Mouse (Mus musculus) right cerebral cortex, postnatal 25 days (tissue): ENCODE data around the gene Pkn3.
A peak's percentile ranks its signal among the peaks of the same experiment; 100 is the strongest.
"Not testable (repeated sequence)": the region's sequence is repeated elsewhere in the genome, so short reads cannot be mapped to it uniquely, and the experiment has no call there.

Experiments
- DNase-seq: peaks from one replicate; pipeline ENCODE4 v3.0.0; 2022

Pkn3 gene

GRCm38 (mm10) chr2:30077502-30078348 is at the start of gene Pkn3:
Gene Pkn3 (plus strand): TSS chr2:30077684.
- peak; percentile 70 for DNase-seq

GRCm38 (mm10) chr2:30032244-30032846 is 45.1 kb upstream of the Pkn3 start:
- peak; percentile 38 for DNase-seq

- no peak for DNase-seq
Measured at GRCm38 (mm10) chr2:30032957-30033356, 44.5 kb upstream of the Pkn3 start.

GRCm38 (mm10) chr2:30037762-30038161 is 39.7 kb upstream of the Pkn3 start:
- DNase-seq: no peak

DNA sequence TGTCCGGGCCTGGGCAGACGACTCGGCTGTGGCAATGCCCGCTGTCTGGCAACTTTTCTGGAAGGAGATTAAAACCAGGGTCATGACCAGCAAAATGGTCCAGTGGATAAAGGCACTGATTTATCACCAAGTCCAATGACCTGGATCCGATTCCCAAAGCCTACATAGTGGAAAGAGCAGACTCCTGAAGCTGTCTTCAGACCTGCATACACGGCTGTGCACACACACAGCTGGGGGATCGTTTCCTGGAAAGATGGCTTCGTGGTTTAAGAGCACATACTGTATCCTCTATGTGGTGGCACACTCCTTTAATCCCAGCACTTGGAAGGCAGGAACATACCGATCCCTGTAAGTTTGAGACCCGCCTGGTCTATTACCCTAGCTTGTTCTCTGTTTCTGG is 39.1 kb upstream of the Pkn3 start:
- no peak for DNase-seq

GRCm38 (mm10) chr2:30039687-30040086 is 37.8 kb upstream of the Pkn3 start:
- no peak for DNase-seq

DNA sequence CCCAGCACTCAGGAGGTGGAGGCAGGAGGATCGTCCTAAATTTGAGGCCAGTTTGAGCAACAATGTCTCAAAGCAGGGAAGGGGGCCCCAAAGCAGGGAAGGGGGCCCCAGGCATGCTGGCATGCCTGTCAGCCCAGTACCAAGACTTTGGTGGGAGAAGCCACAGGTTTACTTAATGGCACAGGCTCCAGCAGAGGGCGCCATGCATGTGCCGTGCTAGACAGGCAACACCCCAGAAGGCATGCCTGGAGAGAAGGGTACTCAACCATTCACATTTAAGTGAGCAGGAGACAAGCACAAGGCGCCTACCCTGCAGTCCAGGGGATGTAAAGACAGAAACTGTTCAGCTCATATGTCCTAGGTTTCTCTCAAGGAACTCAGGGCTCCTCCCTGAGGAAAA is 35.0 kb upstream of the Pkn3 start:
- peak; percentile 55 for DNase-seq

GRCm38 (mm10) chr2:30044550-30044949 is 32.9 kb upstream of the Pkn3 start:
- no peak for DNase-seq

GRCm38 (mm10) chr2:30047127-30047526 is 30.4 kb upstream of the Pkn3 start:
- no peak for DNase-seq

DNA sequence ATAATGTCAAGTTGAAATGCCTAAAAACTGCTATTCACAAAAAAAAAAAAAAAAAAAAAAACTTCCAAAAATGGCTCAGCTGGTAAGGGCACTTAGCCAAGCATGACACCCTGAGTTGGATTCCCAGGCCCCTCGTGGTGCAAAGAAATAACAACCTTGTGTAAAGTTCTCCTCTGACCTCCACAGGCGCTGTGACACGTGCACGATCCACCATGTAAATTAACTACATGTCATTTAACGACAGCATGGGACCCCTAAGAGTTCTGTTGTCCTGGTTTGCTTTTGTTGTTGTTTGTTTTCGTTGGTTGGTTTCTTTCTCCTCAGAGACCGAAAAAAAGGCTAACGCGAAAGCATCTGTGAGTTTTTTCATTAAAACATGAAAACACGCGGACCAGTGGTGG is 29.4 kb upstream of the Pkn3 start:
- no peak for DNase-seq

- DNase-seq: peak; percentile 97
Measured at GRCm38 (mm10) chr2:30048699-30049388, 28.6 kb upstream of the Pkn3 start, which contains the start of gene Wdr34. Gene Wdr34 (minus strand): TSS chr2:30048881.

DNA sequence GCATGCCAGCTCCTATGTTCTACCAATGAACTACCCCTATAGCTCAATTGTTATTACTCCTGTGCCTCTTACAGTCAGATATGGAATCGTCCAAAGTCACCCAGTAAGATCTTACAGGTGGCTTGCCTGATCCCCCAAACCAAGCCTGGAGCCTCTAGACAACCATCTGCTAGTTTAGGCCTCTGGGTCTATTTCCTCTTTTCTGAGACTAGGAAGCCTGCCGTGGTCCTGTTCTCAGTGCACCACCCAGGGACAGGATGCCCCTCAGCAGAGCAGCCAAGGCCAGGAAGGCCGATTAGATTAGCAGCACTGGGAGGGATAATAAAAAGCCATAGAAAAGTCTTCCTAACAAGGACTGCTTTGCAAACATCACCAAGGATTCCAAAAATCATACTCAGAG is 27.7 kb upstream of the Pkn3 start:
- no peak for DNase-seq

DNA sequence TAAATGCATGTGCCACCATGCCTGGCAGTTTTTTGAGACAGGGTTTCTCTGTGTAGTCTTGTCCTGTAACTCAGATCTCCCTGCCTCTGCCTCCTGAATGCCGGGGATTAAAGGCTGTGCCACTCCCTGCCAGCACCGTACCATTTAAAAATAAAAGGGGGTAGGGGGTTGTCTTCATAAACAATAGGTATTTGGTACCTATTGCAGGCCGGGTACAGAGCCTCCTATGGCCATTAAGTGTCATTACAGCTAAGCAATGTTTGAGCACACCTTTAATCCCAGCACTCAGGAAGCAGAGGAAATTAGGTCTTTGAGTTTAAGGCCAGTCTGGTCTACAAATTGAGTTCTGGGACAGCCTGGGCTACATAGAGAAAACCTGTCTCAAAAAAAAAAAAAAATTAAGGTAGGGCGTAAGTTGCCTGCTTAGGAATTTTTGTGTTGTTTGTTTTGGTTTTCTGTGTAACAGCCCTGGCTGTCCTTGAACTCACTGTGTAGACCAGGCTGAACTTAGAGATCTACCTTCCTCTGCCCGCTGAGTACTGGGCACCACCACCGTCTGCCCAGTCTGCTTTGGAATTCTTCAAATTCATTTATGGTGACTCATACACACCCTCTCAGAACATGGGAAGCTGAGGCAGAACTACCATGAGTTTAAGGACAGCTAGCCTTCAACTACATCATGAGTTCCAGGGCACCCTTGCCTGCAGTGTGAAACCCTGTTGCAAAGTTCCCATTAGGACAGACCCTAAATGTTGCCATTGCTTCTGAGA is 25.3 kb upstream of the Pkn3 start:
- no peak for DNase-seq

- not testable (repeated sequence) for DNase-seq
Measured at GRCm38 (mm10) chr2:30055310-30055709, 22.2 kb upstream of the Pkn3 start.

GRCm38 (mm10) chr2:30056736-30057135 is 20.7 kb upstream of the Pkn3 start:
- no peak for DNase-seq

DNA sequence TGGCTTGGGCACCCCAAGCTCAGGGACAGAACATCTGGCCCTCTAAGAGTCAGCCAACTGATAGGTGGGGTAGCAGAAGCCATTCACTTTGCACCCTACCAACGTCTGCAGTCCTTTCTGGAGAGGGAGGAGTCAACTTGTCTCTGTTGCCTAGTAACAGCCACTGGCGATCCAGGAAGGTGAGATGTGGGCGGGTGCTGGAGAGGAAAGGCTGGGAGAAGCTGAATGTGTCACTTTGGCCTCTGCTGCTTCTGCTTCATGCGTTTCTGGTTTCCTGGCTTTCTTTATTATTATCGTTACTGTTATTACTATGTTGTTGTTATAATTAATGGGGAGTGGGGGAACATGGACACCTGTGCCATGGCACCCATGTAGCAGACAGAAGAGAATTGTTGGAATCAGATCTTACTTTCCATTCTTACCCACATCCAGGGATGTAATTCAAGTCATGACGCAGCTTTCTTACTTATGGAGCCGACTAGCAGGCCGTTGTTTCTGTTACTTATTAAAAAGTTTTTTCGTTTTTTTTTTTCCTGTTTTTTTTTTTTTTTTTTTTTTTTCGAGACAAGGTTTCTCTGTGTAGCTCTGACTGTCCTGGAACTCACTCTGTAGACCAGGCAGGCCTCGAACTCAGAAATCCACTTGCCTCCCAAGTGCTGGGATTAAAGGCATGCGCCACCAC is 20.1 kb upstream of the Pkn3 start, which contains the start of gene Set:
Set (plus strand) TSS at position 156 of the 682 bp plus-strand sequence.
- DNase-seq: no peak

GRCm38 (mm10) chr2:30058418-30058817 is 19.1 kb upstream of the Pkn3 start:
- no peak for DNase-seq

GRCm38 (mm10) chr2:30061215-30062166 is 16.0 kb upstream of the Pkn3 start:
- DNase-seq: no peak

DNA sequence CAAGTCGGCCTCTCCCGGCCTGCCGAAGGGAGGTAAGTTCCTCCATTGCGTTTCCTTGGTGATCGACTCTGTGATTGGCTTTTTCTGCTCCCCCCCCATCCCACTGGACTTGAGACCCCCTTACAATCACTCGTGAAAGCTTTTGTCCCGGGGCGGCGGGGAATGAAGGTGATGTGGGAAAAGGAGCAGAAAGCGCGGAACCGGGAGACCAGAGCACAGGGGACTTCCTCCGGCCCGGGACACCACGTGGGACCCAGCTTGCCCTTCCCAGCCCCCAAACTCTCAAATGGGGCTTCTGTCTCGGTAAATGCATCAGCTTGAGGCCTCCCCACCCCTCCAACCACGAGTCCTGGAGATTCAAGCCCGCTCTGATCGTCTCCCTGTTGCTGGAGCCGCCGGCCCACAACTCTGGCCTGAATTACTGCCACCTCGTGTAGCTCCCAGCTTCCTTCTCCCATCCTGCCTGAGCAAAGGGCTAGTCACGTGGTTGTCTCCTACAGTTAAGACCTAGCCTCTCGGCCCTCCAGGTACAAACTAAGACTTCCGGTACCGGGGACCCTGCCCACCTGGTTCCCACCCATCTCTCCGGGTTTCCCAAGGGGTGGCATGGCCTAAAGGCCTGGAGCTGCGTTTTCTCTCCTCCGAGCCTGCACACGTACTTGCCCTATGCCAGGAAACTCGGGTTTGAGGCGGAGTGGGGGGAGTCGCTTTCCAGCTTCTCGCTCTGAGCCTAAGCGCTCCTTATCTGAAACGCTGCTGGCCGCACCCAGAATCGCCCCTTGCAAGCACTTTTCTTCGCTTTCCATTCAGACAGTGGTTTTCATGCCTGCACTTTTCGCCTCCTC is 15.0 kb upstream of the Pkn3 start:
- DNase-seq: peak; percentile 43

GRCm38 (mm10) chr2:30063235-30063634 is 14.2 kb upstream of the Pkn3 start:
- DNase-seq: no peak
